Mouse (Mus musculus): Measurements from ENCODE around the gene Vmn1r234. TPM values are rescaled to one million over a fixed set of nuclear protein-coding genes. Genes with fewer than 3 reads are reported as not detected.

Vmn1r234 gene
- not detected for polyA plus RNA-seq (2017; shearing (Covaris generic))

DNA sequence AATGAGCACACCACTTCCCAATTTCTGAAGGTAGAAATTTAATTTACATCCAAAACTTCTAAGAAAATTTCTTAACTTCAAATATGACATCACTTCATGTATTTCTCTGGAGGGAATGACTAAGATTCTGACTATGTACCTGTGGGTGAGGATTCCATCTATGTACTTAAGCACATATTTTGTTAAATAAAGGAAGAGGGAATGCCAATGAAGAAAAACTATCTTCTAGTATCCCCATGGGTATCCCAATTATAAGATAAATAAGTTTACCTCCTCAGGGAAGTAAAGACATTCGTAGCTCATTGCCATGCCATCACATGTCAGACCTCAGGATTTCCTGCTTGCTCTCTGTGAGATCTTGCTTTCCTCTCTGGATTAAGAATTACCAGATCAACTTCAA lies at the start of gene Vmn1r234:
Gene Vmn1r234, plus strand, starts transcription at position 301 of the 400 bp plus-strand sequence.

GRCm38 (mm10) chr17:21256111-21256510 lies 30.2 kb downstream of the Vmn1r234 start, which contains the start of gene Vmn1r235:
Gene Vmn1r235 (plus strand): TSS chr17:21256411.

DNA sequence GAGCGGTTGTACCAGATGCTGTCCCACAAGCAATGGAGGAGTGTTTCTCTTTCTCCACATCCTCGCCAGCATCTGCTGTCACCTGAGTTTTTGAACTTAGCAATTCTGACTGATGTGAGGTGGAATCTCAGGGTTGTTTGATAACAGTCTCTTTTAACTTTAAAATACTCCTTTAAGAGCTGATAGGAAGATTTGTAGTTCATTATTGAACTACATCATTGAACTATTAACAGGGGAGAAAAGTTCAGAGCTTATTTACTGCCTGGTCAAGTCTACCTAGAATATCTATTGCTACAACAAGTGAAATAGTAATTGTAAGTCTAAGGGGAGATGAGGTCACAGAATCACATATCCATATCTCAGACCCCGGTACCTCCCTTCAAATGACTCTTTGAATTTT lies 56.8 kb downstream of the Vmn1r234 start, which contains the start of gene Vmn1r236:
Gene Vmn1r236, plus strand, starts transcription at position 301 of the 400 bp plus-strand sequence.

Other genes starting within 250 kb of the Vmn1r234 start
- 0.04 TPM for gene Vmn1r233, start 229.6 kb upstream of the Vmn1r234 start, polyA plus RNA-seq (2017; shearing (Covaris generic))
- 15.2 TPM for gene Zfp160, start 217.2 kb upstream of the Vmn1r234 start, polyA plus RNA-seq (2017; shearing (Covaris generic))
- not detected for gene Vmn1r235, start 30.3 kb downstream of the Vmn1r234 start, polyA plus RNA-seq (2017; shearing (Covaris generic))
- gene Vmn1r236, start 56.9 kb downstream of the Vmn1r234 start, polyA plus RNA-seq (2017; shearing (Covaris generic)) = 0.02 TPM
- gene Vmn1r237, start 85.8 kb downstream of the Vmn1r234 start, polyA plus RNA-seq (2017; shearing (Covaris generic)) = not detected
- 15.4 TPM for gene Zfp677, start 157.7 kb downstream of the Vmn1r234 start, polyA plus RNA-seq (2017; shearing (Covaris generic))
- 8.9 TPM for gene Zfp54, start 197.1 kb downstream of the Vmn1r234 start, polyA plus RNA-seq (2017; shearing (Covaris generic))
- 42.1 TPM for gene Zfp51, start 224.3 kb downstream of the Vmn1r234 start, polyA plus RNA-seq (2017; shearing (Covaris generic))

Measured in CD4-positive, CD25-positive, alpha-beta regulatory T cell (primary cell).